Mouse (Mus musculus) ES-E14 (cell line): Measurements from ENCODE around the gene Lpcat3. TPM values are rescaled to one million over a fixed set of nuclear protein-coding genes. Genes with fewer than 3 reads are reported as not detected.

Experiments
- DNase-seq: peaks from one replicate; pipeline ENCODE4 v3.0.0-alpha.2; 2013; ENCODE audit warnings: low read depth, low spot score
- H3K27ac ChIP-seq: 2 replicates; pipeline ENCODE4 v1.5.1; 2012; ENCODE audit warnings: low read depth, mild to moderate bottlenecking, low read length, moderate library complexity, mixed read lengths; ENCODE audit not compliant: poor library complexity, insufficient read depth, severe bottlenecking
- H3K36me3 ChIP-seq: 2 replicates; pipeline ENCODE4 v1.6.1; 2012; ENCODE audit warnings: mild to moderate bottlenecking, low read length, moderate library complexity, mixed read lengths; ENCODE audit not compliant: control insufficient read depth, poor library complexity, insufficient read depth, severe bottlenecking
- H3K4me1 ChIP-seq, 2 experiments: fragments of 150-350 bp in 1 of 2; sonication (generic) in 1 of 2; 2 replicates each; pipeline ENCODE4 v1.6.1; 2012; ENCODE audit warnings: low read length in 2 of 2, mild to moderate bottlenecking in 1 of 2, mixed read lengths in 1 of 2; ENCODE audit not compliant: control insufficient read depth in 2 of 2, insufficient read depth in 2 of 2, poor library complexity in 1 of 2
- H3K4me3 ChIP-seq, 2 experiments: fragments of 150-350 bp in 1 of 2; sonication (generic) in 1 of 2; 2 replicates each; pipeline ENCODE4 v1.5.1; 2012; ENCODE audit warnings: low read length in 2 of 2, low read depth in 1 of 2, mild to moderate bottlenecking in 1 of 2, mixed read lengths in 1 of 2; ENCODE audit not compliant: insufficient read depth in 1 of 2, poor library complexity in 1 of 2, severe bottlenecking in 1 of 2
- H3K9ac ChIP-seq: 2 replicates; pipeline ENCODE4 v1.6.1; 2012; ENCODE audit warnings: low read depth, mild to moderate bottlenecking, low read length, mixed read lengths; ENCODE audit not compliant: poor library complexity, insufficient read depth, severe bottlenecking
- H3K9me3 ChIP-seq: fragments of 150-350 bp; sonication (generic); 2 replicates; pipeline ENCODE4 v1.6.1; 2012; ENCODE audit warnings: low read depth, mild to moderate bottlenecking, low read length; ENCODE audit not compliant: control insufficient read depth, insufficient read depth
- CHD2 ChIP-seq: IDR thresholded peaks from 2 replicates; pipeline ENCODE4 v1.6.1; 2014; ENCODE audit warnings: mild to moderate bottlenecking, low read depth, low read length, inconsistent platforms
- HCFC1 ChIP-seq: IDR thresholded peaks from 2 replicates; pipeline ENCODE4 v1.6.1; 2012; ENCODE audit warnings: low read length, inconsistent platforms, borderline replicate concordance; ENCODE audit not compliant: insufficient read depth
- MAFK ChIP-seq: IDR thresholded peaks from 2 replicates; pipeline ENCODE4 v1.6.1; 2014; ENCODE audit warnings: mild to moderate bottlenecking, low read depth, low read length, inconsistent platforms; ENCODE audit not compliant: insufficient read depth
- ZC3H11A ChIP-seq: IDR thresholded peaks from 2 replicates; pipeline ENCODE4 v1.6.1; 2012; ENCODE audit warnings: low read depth, mild to moderate bottlenecking, inconsistent platforms, low read length, borderline replicate concordance
- ZNF384 ChIP-seq: IDR thresholded peaks from 2 replicates; pipeline ENCODE4 v1.6.1; 2012; ENCODE audit warnings: low read depth, low read length, inconsistent platforms
- in situ Hi-C, 2 experiments: fragments of 600-800 bp; cut with MboI; formaldehyde crosslinking; loops; one replicate each; pipeline ENCODE4 v1.15.1; 2025; ENCODE audit warnings: low sequenced_read_pairs in 2 of 2, inconsistent platforms in 1 of 2; ENCODE audit not compliant: unreplicated experiment in 2 of 2
- total RNA-seq: library from RNA; depleted of rRNA; stranded (reverse); fragments of 300-350 nt; gene quantifications from 2 replicates; pipeline ENCODE4 v1.2.3, GENCODE M21; 2012

Gene Lpcat3
- total RNA-seq, 1 experiment: 65.5 TPM

DNA sequence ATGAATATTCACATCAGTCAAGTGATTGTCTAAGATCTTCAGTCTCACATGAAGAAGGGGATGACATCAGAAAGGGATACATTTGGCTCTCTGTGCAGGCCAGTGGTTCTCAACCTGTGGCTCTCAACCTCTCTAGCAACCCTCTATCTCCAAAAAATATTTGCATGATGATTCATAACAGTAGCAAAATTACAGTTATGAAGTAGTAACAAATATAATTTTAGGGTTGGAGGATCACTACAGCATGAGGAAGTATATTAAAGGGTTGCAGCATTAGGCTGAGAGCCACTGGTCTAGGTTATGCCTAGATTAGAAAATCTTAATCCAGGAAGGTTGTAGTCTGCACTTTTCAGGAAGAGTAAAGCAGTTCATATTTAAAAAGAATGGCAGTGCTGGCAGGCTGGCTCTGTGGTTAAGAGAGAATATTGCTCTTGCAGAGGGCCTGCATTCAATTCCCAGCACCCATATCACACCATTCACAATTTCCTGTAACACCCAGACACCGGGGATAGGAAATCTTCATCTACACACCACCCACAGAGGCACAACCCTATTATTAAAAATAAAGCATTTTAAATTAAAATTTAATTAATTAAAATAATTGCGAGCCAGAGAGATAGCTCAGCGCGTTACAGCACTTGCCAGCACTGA, 1.5 kb upstream of the Lpcat3 start:
- DNase-seq: no peak
- H3K9me3 ChIP-seq: no peaks in the 10 kb centered on the region
- H3K27ac ChIP-seq: no peak overlapping the region
- no peak overlapping the region for H3K4me3 ChIP-seq
- no peak overlapping the region for H3K9ac ChIP-seq
- TF ChIP-seq MAFK (no peak), ZNF384 (no peak), HCFC1 (no peak), ZC3H11A (no peak), CHD2 (no peak)
- in situ Hi-C loops: no loop called here
- H3K36me3 ChIP-seq: no peaks in the 10 kb centered on the region
- H3K4me1 ChIP-seq: peaks cover 0 to 4% of the 10 kb centered on the region in 2 experiments; a peak in 1 of 4 replicates

DNA sequence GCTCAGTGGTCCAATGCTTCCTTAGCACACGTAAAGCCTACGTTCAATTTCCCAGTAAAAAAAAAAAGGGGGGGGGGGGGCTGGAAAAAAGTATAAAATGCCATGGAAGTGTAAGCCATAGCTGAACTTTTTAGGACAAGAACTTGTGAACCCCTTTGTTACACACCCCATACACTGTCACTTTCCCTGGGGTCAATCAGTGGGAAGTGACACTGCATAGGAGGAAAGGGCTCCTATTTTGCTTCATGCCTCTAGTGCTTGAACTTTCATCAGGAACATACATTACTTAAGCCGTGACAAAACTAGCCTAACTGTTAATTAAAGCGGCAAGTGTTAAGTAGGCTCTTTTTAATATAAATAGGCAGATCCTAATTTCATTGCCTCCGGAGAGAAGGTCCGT, 832 bp upstream of the Lpcat3 start:
- Histone ChIP-seq H3K4me1 (peaks cover 0 to 4% of the 10 kb centered on the region in 2 experiments; a peak in 1 of 4 replicates), H3K9ac (peak overlapping the region; percentile 68; the same call in 1 of the 2 replicates), H3K27ac (no peak overlapping the region), H3K9me3 (no peaks in the 10 kb centered on the region), H3K4me3 (peak overlapping the region; percentile 78 to 92), H3K36me3 (no peaks in the 10 kb centered on the region)
- TF ChIP-seq CHD2 (no peak), ZC3H11A (no peak), ZNF384 (no peak), MAFK (no peak), HCFC1 (no peak)
- in situ Hi-C loops: no loop called here
- DNase-seq: no peak

GRCm38 (mm10) chr6:124663424-124663795, 583 bp downstream of the Lpcat3 start:
- no peak for DNase-seq
- Histone ChIP-seq H3K36me3 (no peaks in the 10 kb centered on the region), H3K27ac (peak overlapping the region; percentile 49; the same call in 1 of the 2 replicates), H3K4me1 (peaks cover 0 to 4% of the 10 kb centered on the region in 2 experiments; a peak in 1 of 4 replicates), H3K9ac (peak overlapping the region; percentile 80), H3K9me3 (no peaks in the 10 kb centered on the region), H3K4me3 (peak overlapping the region; percentile 78 to 92)
- in situ Hi-C loops: no loop called here
- TF ChIP-seq ZC3H11A (no peak), ZNF384 (no peak), CHD2 (no peak), MAFK (no peak), HCFC1 (no peak)

GRCm38 (mm10) chr6:124664256-124664655, 1.4 kb downstream of the Lpcat3 start:
- H3K9ac ChIP-seq: no peak overlapping the region; the same call in 1 of the 2 replicates
- no peaks in the 10 kb centered on the region for H3K9me3 ChIP-seq
- TF ChIP-seq HCFC1 (no peak), ZNF384 (no peak), ZC3H11A (no peak), MAFK (no peak), CHD2 (no peak)
- H3K36me3 ChIP-seq: no peaks in the 10 kb centered on the region
- H3K4me3 ChIP-seq: no peak overlapping the region
- in situ Hi-C loops: no loop called here
- no peak for DNase-seq
- H3K4me1 ChIP-seq: peaks cover 0 to 4% of the 10 kb centered on the region in 2 experiments; a peak in 2 of 4 replicates
- no peak overlapping the region for H3K27ac ChIP-seq
